Mouse (Mus musculus): ENCODE data around the gene Stx16.
A peak's percentile ranks its signal among the peaks of the same experiment; 100 is the strongest.

Stx16 gene

GRCm38 (mm10) chr2:174075673-174076432, at the start of gene Stx16:
Gene Stx16, plus strand, starts transcription at chr2:174076308.
- DNase-seq (ENCODE audit: low read depth), result peak; percentile 80

DNA sequence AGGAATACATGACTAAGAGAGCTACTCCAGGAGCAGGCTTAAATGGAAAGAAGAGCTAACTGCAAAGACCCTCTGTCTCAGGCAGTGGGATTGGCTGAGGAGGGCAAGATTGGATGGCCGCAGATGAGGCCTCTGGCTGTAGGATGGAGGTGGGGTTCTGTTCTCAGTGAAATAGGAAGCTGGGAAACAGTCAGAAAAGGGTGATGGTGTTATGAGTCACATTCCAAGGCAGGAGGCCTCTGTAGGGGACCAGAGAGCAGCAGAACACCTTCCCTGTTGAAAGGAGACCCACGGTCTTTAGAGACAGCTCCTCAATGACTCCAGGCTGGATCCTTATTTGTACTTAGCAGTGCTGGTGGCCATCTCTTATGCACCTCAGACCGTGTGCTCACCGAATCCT, 49.7 kb upstream of the Stx16 start:
- DNase-seq (ENCODE audit: low read depth), result no peak

DNA sequence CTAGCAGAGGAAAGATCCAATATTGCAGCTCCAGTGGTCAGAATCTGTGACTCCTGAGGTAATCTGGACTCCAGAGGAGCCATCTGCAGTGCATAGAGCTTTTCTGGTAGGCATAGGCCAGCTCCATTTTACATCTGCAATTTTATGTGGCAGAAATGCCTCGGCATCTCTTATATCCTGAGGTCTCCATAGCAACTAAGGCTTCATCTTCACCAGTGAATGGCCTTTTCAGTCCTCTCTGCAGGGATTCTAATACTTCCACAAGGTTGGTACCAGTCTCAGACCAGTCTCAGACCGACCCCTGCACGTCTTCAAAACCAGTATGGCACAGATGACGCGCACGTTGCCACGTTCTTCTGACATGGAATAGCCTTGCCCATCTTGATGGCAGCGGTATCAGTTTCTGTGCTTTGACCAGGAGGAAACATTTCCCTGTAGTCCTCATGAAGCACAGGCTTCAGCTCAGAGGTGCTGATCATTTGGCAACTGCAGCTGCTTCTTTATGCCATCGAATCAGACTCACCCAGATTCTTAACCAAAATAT, 42.8 kb upstream of the Stx16 start:
- no peak for DNase-seq (ENCODE audit: low read depth)

DNA sequence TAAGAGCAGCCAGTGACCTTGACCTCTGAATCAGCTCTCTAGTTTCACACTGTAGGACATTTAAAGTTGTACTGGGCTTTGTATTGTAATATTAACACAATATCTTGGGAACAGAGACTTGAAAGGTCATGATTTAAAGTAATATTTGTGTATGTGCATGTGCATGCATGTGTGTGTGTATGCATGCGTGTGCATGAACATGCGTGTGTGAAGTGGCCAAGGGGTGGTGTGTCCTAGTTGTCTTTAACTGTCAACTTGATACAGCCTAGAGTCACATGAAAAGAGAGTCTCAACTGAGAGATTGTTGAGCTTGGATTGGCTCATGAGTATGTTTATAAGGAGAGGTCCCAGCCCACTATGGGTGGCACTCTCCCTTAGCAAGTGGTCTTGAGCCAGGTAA, 28.5 kb upstream of the Stx16 start:
- no peak for DNase-seq (ENCODE audit: low read depth)

DNA sequence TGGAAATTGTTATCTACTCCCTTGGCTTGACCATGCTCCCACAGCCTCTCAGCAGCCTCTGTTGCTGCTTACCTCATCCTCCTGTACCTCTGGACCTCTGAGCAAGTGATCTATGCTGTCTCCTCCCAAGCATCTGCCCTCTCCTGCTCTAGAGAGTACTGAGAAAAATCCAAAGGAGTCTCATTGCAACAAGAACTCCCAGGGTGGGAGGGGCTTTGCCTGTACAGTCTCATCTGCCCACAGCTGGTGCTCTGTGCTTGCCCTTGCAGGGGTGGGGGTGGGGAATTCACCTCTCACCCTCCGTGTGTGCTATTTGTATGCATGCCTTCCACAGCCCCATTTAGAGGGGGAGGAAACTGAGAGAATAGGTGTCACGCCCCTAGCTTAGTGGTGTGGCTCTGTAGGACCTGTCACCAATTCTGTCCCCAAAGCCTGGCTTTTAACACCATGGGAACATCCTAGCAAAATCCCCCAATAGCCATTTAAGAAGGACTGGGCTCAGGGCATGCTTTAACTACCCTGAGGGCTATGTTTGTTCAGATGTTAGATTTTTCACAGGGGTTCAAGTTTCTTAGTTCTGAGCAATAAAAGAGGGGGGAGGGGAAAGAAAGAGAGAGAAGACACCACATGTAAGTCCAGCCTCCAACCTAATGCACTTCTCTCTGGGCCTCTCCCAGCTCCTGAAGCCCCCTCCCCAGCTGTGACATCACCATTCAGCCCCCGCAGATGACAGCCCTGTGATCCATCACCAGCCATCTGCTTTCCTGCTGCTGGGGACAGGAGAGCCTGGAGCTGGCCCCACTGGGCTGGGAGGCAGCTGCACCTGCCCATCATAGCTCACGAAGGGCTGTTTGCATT, 26.4 kb upstream of the Stx16 start:
- no peak for DNase-seq (ENCODE audit: low read depth)

GRCm38 (mm10) chr2:174050339-174050685, 25.8 kb upstream of the Stx16 start:
- DNase-seq (ENCODE audit: low read depth), result no peak

GRCm38 (mm10) chr2:174051081-174051481, 25.0 kb upstream of the Stx16 start:
- no peak for DNase-seq (ENCODE audit: low read depth)

DNA sequence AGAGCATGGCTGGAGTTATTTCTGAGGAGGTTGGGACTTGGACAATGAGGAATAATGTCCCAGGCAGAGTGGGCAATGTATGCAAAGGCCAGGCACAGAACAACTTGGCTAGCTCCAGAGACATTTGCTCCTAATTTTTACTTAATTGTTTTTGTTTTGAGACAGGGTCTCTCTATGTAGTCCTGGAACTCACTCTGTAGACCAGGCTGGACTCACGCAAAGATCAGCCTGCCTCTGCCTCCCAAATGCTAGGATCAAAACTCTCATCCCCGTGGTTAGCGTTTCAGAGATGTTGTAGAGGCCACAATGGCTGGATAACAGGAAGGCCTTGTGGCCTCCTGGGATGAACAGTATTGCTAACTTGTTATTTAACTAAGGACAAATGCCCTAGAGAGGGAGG, 21.6 kb upstream of the Stx16 start:
- no peak for DNase-seq (ENCODE audit: low read depth)

GRCm38 (mm10) chr2:174057730-174058129, 18.4 kb upstream of the Stx16 start:
- no peak for DNase-seq (ENCODE audit: low read depth)

DNA sequence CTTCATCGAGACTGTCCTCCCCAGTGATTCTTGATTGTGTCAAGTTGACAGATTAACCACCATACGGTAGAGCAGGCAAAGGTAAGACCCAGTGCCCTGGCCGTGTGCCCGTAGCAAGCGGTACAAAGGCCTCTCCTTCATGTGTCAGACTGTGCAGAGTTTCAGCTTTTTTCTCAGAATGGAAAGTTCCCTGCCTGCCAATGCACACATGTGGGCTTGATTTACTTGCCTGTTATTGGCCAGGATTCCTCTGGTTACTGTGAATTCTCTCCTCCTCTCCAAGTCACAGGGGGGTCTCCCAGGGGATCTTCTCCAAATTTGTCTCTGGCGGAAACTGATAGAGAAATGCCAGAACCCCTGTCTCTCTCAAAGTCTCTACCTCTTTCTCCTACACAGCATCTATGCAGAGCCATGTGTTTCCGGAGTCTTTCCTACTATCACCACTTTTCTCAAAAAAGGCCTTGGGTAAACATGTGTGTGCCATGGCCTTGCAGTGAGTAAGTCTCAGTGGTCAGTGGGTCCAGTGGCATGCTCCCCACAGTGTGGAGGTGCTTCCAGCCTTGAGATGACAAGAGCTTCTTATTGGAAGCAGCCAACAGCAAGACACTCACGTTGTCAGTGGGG, 17.7 kb upstream of the Stx16 start:
- DNase-seq (ENCODE audit: low read depth), result no peak

DNA sequence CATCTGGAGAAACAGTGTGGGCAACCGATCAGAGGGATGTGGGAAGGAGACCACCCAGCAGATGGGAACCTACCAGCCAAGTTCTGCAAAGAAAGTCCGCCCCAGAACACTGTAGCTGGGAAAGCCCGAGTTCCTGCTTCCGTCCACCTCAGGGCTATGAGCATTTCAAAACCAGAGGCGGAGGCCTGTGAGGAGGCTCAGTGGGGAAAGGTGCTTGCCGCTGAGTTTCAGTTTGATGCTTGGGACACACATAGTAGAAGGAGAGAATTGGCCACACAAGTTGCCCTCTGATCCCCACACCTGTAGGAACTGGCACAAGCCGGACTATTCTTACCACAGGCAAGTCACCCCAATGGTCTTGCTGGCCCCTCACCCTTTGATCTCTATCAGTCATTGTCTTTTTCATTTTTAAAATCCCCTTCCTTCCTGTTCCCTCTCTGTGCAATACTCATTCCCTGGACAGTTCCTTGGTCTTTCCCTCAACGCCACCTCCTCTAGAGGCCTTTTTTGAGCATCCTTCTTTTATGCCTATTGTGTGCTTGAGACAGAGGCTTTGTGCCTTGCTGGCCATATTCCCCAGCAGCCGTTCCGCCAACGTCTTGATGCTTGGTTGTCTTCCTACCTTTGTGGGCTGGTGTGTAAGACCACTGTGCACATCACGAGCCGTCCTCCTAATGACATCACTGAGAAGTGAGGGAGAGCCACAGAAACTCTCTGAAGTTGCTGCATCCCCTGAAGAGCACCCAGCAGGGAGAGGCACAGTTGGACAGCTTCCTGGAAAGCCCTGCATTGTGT, 16.3 kb upstream of the Stx16 start:
- no peak for DNase-seq (ENCODE audit: low read depth)

- no peak for DNase-seq (ENCODE audit: low read depth)
Observed at GRCm38 (mm10) chr2:174061219-174061618, 14.9 kb upstream of the Stx16 start.

DNA sequence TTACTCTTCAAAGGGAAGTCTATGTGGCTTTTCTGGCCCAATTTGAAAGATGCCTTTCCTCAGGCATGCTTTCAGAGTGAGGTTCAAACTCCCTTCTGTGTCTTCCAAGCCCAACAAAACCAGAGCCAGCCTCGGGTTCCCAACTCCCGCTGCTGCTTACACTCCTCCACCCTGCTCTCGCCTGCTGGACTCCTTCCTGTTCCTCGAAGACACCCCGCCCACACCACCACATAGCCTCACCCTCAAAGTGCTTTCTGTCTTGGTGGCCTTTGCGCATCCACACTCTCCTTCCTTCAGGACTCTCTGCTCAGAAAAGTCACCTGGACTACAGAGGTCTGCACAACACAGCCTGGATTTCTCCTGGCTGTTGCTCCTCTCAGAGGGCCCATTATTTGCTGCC, 13.0 kb upstream of the Stx16 start:
- DNase-seq (ENCODE audit: low read depth), result no peak

DNA sequence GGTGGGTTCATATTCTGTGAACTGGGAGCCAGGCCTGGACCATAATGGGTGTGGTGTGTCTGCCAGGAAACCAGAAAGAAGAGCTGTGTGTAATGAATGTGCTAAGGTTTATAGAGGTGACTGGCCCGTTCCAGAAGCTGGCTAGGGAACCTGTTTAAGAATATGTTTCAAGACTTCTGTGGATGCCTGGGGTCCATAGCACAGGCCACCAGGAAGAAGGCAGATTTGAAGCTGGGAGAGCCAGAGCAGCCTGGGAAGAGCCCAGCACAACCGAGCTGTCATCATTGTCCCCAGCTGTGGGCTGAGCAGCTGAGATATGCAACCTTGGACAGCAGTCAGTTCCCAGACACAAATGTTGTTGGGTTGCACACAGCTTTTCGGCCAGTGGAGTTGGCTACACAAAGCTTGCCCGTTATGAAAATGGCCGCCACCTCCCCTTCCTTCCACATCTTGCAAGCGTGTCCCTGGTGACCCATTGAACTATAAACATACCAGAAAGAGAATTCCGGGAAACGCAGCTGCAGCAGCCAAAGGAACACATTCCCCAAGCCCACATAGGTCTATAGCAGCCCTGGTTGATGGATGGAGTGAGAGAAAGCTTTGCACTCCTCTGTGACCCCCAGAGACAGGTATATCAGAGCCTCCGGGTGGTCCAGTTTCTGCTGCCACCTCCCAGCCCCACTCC, 12.4 kb upstream of the Stx16 start:
- no peak for DNase-seq (ENCODE audit: low read depth)

- DNase-seq (ENCODE audit: low read depth), result no peak
Observed at GRCm38 (mm10) chr2:174067793-174068419, 8.2 kb upstream of the Stx16 start.

DNA sequence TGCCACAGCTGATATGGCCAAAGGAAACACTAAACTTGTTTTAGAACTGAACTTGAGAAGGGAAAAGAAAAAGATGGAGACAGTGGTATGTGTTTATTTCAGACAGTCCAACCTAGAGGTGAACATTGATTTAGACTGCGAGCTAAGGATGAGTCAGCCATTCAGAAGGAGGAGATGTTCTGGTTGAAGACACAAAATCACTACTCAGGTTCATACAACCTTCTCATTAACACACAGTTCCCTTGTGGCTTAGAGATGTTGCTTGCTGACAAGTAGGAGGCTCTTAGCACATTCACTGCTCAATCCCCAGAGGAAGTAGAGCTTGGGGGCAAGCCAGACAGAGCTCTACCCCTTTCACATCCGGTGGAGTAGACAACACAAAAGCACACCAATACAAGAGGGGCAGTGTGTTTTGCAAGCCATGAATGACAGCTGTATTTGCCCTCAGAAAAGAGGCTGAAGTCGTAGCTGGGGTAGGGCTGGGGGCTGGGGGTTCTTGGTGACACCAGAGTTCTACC, 6.5 kb upstream of the Stx16 start:
- DNase-seq (ENCODE audit: low read depth), result no peak

DNA sequence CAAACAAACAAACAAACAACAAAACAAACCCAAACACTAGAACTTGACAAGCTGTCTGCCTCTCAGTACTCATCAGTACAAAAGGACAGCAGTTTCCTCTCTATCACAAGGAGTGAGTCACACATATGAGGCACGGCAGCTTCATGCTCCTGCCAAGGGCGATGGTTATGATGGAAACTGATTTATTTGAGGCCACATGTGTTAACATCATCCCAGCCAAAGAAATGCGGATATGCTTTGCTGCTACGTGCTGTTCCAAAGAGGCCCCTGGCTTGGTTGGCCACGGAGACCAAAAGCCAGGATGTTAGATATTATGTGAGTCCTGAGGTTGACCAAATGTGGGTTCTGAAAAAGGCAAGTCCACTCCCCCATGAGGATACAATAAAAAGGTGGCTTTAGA, 4.7 kb upstream of the Stx16 start:
- no peak for DNase-seq (ENCODE audit: low read depth)

GRCm38 (mm10) chr2:174073156-174073790, 2.8 kb upstream of the Stx16 start:
- no peak for DNase-seq (ENCODE audit: low read depth)

GRCm38 (mm10) chr2:174074621-174075020, 1.5 kb upstream of the Stx16 start:
- DNase-seq (ENCODE audit: low read depth), result no peak

- no peak for DNase-seq (ENCODE audit: low read depth)
Observed at GRCm38 (mm10) chr2:174075072-174075570, 987 bp upstream of the Stx16 start.

Measured in c-Kit-positive CD71-negative TER-119-negative erythroid progenitor cells, embryonic 14.5 days (primary cell).